Mouse (Mus musculus) layer of hippocampus, postnatal 36 days (tissue): ENCODE data around the gene H2-Oa. TPM values are rescaled to one million over a fixed set of nuclear protein-coding genes. Genes with fewer than 3 reads are reported as not detected.
"Not testable (repeated sequence)": the region's sequence is repeated elsewhere in the genome, so short reads cannot be mapped to it uniquely, and the experiment has no call there.

Source experiments
- DNase-seq, 2 experiments: peaks; one replicate each; pipeline ENCODE4 v3.0.0; 2022
- total RNA-seq, 2 experiments: library from RNA; stranded (reverse); gene quantifications; 2 replicates each; pipeline ENCODE4 v1.2.3; 2021

Gene H2-Oa
- total RNA-seq, 2 experiments from 2014 or later, result 0.35 to 0.42 TPM

DNA sequence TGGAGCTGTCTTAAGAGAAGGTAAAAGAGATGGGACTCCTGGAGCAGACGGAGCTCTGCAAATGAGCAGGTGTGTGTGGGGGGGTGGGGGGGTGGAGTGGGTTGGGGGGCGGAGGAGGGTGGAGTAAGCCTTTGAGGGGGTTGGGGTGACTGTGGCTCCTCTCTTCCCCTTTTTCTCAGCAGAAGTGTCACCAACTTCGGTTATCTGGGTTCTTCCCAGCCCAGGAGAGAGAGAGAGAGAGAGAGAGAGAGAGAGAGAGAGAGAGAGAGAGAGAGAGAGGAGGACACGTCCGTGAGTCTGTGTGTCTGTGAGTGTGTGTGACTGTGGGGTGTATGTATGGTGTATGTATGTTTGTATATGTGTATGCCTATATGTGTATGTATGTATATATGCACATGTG lies 51.3 kb downstream of the H2-Oa start:
- no peak for DNase-seq

- not testable (repeated sequence) for DNase-seq
These were observed 52.1 kb downstream of the H2-Oa start for GRCm38 (mm10) chr17:34144221-34144620.

Other genes with a start within 250 kb of the H2-Oa start
- gene Cd320, start 249.2 kb upstream of the H2-Oa start, total RNA-seq, result 10 to 100 TPM; 22.2 to 24.9 TPM
- gene Gm7029, start 218.5 kb upstream of the H2-Oa start, total RNA-seq, result not detected
- gene Kifc1, start 201.7 kb upstream of the H2-Oa start, total RNA-seq, result 1 to 10 TPM; 1.9 to 2.5 TPM
- gene Platr17, start 187.2 kb upstream of the H2-Oa start, total RNA-seq, result not detected
- gene Daxx, start 182.9 kb upstream of the H2-Oa start, total RNA-seq, result 10 to 100 TPM; 25.4 to 33.0 TPM
- gene Tapbp, start 176.4 kb upstream of the H2-Oa start, total RNA-seq, result 10 to 100 TPM; 32.5 to 38.9 TPM
- gene Zbtb22, start 176.4 kb upstream of the H2-Oa start, total RNA-seq, result 10 to 100 TPM; 26.9 to 30.8 TPM
- gene Rgl2, start 162.8 kb upstream of the H2-Oa start, total RNA-seq, result 10 to 100 TPM; 66.4 to 79.8 TPM
- 10 to 100 TPM; 85.6 to 91.8 TPM for gene Pfdn6, start 152.0 kb upstream of the H2-Oa start, total RNA-seq
- 10 to 100 TPM; 15.9 to 17.9 TPM for gene Wdr46, start 151.7 kb upstream of the H2-Oa start, total RNA-seq
- gene B3galt4, start 140.9 kb upstream of the H2-Oa start, total RNA-seq, result 1 to 10 TPM; 4.5 to 6.2 TPM
- gene Vps52, start 136.5 kb upstream of the H2-Oa start, total RNA-seq, result 10 to 100 TPM; 80.0 to 84.8 TPM
- 100 to 1,000 TPM; 327 to 330 TPM for gene Rps18, start 136.3 kb upstream of the H2-Oa start, total RNA-seq
- gene H2-K1, start 92.0 kb upstream of the H2-Oa start, total RNA-seq, result 10 to 100 TPM; 16.3 to 16.9 TPM
- 10 to 100 TPM; 39.6 to 42.9 TPM for gene Ring1, start 67.7 kb upstream of the H2-Oa start, total RNA-seq
- gene H2-Ke6, start 64.3 kb upstream of the H2-Oa start, total RNA-seq, result 10 to 100 TPM; 60.2 to 61.7 TPM
- gene Slc39a7, start 60.7 kb upstream of the H2-Oa start, total RNA-seq, result 10 to 100 TPM; 88.5 to 92.6 TPM
- gene Rxrb, start 60.5 kb upstream of the H2-Oa start, total RNA-seq, result 10 to 100 TPM; 77.8 to 79.2 TPM
- 10 to 100 TPM; 20.3 to 21.8 TPM for gene Col11a2, start 52.9 kb upstream of the H2-Oa start, total RNA-seq
- gene H2-DMa, start 27.2 kb downstream of the H2-Oa start, total RNA-seq, result 10 to 100 TPM; 26.7 to 31.7 TPM
- 100 to 1,000 TPM; 182 to 193 TPM for gene Brd2, start 30.3 kb downstream of the H2-Oa start, total RNA-seq
- gene H2-DMb2, start 51.0 kb downstream of the H2-Oa start, total RNA-seq, result under 1 TPM; 0.67 to 0.96 TPM
- 1 to 10 TPM in 1 of 2 experiments, under 1 TPM in 1; 0.95 to 1.7 TPM for gene H2-DMb1, start 60.7 kb downstream of the H2-Oa start, total RNA-seq
- gene Tap1, start 95.2 kb downstream of the H2-Oa start, total RNA-seq, result 1 to 10 TPM; 3.4 to 3.5 TPM
- 1 to 10 TPM; 1.2 to 1.7 TPM for gene Psmb9, start 95.4 kb downstream of the H2-Oa start, total RNA-seq
- 1 to 10 TPM; 2.7 to 3.2 TPM for gene Psmb8, start 105.4 kb downstream of the H2-Oa start, total RNA-seq
- gene Tap2, start 111.2 kb downstream of the H2-Oa start, total RNA-seq, result 10 to 100 TPM in 1 of 2 experiments, 1 to 10 TPM in 1; 8.5 to 10.3 TPM
- under 1 TPM in 1 of 2 experiments, not detected in 1; 0.47 TPM for gene H2-Ob, start 146.6 kb downstream of the H2-Oa start, total RNA-seq
- gene H2-Ab1, start 165.3 kb downstream of the H2-Oa start, total RNA-seq, result 1 to 10 TPM; 1.6 to 1.9 TPM
- gene H2-Aa, start 195.5 kb downstream of the H2-Oa start, total RNA-seq, result 1 to 10 TPM in 1 of 2 experiments, under 1 TPM in 1; 0.87 to 1.3 TPM
- 1 to 10 TPM; 1.3 TPM for gene H2-Eb1, start 213.5 kb downstream of the H2-Oa start, total RNA-seq
- gene H2-Eb2, start 233.3 kb downstream of the H2-Oa start, total RNA-seq, result not detected